Mouse (Mus musculus) induced T-regulatory cell, adult 2 months (primary cell): ENCODE measurements at regions not wholly inside any gene's neighbourhood (a gene's known extent, or its start where the extent isn't known, plus 50 kb on each side); places are given as distances from the start of the nearest gene placed in this dataset.
A peak's percentile ranks its signal among the peaks of the same experiment; 100 is the strongest.

Experiments
- DNase-seq: peaks from one replicate; pipeline ENCODE4 v3.0.0-alpha.2; 2012; ENCODE audit warnings: low read depth

DNA sequence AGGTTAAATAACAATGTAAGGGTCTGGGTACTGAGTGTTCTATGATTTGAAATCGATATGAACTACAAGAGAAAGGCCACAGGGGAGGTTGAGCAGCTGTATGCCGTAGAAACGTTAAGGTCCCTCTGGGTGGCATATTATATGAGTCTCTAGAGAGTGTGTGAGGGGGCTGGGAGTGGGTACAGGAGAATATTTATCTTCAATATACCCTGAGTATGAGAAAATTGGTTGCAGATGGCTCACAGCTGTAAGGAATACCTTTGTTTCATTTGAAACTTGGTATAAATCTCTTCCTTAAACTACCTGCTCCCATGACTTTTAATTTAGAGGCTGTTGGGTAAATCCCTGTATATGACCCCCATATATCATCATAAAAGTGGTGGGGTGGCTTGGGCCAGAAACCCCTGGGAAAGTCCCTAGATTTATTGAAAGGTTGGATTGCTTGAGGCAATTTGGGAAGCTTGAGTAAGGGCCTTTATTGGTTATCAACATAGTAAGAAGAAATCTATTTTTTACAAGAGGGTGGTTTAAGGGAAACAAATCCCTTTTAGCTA, 128.7 kb upstream of the Prkg2 start:
- DNase-seq: no peak

DNA sequence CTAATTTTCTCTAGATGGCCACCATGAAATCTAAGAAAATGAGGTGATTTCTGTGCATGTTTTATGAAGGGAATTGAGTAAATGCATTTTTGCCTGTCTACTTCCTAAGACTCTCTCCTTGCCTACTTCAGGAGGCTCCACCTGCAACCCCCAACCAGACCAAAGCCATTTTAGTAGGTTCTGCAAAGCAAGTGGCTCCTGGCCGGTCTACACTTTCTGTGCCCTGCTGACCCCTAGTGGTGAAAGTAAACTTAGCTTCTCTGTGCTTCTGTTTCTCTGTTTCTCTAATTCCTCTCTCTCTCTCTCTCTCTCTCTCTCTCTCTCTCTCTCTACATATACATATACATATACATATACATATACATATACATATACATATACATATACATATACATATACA, 120.8 kb upstream of the Prkg2 start:
- peak; percentile 10 for DNase-seq

DNA sequence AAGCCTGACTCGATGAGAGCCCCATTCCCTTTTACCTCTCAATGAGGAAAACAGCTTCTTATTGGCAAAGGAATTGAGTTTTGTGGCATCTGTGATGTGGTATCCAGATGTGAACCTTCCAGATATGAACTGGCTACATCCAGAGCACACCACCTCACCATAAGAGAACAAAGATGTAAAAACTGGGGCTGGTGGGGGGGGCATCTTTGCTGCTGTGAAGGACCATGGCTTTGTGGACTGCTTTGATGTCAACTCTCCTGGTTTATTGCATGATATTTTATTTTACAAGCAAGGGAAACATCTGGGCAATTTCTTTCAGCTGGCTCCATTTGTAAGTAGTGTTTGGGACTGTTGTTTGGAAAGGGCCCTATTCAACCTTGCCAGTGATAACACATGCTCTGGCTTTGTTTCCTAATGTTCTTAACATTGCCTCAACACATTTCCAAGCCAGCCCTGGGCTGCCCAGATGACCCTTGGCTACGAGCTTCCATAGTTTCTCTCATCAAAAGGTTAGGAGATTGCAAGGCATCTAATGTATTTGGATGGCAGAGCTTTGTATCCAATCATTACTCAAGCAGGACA, 116.2 kb upstream of the Prkg2 start:
- DNase-seq: no peak

DNA sequence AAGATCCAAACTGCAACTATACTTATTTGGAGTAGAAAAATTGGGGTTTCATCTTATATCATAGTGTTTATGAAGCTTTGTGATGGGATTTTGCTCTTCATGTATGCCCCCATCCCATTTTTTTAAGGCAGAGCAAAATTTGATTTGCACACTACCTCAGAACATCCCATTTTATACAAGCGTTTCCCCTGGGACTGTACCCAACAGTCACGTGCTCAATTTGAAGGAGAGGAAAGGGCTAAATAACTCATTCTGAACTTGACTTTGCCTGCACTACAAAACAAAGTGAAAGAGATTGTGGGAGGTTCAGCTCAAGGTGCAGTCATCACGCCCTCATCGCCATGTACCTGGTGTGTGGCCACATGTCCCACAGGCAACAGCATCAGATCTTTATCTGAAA, 115.1 kb upstream of the Prkg2 start:
- no peak for DNase-seq

DNA sequence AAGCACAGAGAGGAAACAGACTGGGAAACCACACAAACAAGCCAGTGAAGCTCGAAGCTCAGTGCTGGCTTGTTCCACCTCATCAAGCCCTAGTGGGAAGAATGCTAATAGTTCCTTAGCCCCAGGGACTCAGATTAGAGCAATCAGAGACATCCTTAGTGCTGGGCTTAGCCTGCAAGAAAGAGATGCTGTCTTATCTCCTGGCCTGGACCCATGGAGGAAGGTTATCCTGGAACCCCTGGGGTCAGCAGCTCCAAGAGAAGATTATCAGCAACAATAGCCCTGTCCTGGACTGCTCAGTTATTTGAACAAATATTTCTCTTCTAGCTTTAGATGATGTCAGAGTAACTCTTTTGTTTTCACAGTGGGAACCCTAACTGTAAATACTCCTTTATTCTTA, 112.8 kb upstream of the Prkg2 start:
- no peak for DNase-seq

DNA sequence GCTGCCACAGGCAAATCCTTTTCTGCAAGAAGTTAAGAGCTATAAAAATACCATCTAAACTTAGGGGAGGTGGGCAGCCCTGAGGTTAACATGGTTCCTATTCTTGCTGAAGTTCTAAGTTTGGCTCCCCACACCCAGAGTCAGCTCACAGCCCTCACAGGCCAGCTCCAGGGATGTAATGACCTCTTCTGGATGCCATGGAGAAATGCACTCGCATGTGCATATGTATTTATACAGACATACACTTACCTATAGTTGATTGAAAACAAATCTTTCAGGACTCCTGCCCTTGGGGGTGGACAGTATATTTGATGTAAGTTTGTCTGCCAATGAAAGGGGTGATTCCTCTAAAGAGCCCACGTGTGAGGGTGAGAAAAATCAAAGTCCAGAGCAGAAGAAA, 95.5 kb upstream of the Prkg2 start:
- DNase-seq: no peak

DNA sequence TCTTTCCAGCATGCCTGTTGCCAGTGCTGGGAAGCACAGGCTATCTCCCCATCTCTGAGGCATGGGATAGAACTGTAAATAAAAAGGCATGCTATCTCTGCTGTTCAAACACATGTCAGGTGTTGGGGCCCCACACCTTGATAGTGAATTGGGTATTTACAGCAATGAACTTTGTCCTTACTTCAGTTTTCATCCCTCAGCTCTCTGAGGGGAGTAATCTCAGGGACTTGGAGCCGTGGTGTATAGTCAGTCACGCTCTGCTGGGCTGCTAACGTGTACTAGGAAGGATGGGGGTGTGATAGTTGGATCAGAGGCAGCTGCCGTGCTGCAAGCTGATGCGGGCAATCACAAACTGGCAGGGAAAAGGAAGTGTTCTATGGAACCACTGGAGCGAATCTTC, 91.5 kb upstream of the Prkg2 start:
- DNase-seq: no peak

DNA sequence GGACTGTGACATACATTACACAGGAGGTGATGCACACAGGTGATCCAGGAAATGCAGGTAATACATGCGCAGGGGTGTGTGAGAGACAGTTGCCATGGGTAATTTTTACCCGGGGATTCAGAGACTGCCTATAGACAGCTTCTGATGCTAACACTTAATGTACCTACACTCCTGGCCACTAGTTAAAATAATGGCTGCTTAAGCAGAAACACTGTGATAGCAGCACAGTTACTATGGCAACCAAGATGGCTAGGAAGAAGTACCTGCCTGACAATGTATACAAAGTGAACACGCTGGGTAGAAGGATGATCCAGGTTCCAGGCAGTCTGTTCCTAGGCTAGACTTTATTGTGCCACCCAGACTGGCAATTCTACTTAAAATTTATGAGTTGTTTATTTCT, 88.3 kb upstream of the Prkg2 start:
- DNase-seq: no peak

DNA sequence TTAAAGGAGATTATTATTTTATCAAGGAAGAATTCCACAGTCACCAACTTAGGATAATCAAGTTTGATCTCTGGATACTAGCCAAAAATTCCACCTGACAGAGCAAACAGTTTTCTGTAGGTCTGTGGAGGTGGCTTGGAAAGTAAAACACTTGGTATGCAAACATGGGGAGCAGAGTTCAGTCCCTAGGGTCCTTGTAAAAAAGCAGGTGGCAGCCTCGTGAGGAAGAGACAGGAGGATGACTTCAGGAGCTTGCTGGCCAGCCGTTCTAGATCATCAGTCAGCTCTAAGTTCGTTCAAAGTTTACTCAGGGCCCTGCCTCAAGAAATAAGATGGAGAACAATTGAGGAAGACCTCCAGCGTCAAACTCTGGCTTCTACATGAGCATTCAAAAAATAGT, 74.6 kb upstream of the Prkg2 start:
- no peak for DNase-seq

DNA sequence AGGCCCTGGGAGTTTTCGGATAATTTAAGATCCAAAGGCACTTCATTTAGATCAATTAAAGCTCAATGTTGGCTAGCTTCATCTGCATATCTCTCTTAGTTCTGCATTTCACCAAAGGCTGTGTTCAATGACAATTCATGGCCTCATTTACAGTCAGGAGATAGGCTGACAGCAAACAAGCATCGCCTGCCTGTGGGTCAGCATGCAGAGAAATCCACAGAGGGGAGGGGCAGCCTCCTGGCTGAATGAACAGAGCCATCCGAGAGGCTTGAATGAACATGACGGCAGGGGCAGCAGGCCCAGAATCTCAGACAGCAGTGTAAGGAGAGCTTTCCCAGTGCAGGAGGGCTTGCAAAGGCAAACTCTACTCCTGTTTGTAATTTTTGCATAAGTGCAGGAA, 74.1 kb upstream of the Prkg2 start:
- no peak for DNase-seq

DNA sequence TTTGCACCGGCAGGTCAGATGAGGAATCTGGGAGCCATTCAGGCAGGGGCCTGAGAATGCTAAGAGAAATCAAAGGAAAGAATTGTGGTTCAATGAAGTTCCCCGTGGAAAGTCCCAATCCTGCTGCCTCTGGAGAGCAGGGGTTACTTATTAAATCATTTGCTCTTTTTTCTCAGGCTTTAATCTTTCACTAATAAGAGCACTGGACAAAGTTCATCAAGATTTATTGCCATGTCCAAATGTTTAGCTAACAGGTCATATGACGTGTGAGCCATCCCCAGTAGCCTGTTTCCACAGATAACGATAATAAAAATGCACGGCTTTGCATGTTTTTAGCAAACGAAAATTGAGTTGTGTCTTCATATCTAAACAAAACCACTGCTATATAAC, 62.6 kb upstream of the Prkg2 start:
- DNase-seq: no peak

DNA sequence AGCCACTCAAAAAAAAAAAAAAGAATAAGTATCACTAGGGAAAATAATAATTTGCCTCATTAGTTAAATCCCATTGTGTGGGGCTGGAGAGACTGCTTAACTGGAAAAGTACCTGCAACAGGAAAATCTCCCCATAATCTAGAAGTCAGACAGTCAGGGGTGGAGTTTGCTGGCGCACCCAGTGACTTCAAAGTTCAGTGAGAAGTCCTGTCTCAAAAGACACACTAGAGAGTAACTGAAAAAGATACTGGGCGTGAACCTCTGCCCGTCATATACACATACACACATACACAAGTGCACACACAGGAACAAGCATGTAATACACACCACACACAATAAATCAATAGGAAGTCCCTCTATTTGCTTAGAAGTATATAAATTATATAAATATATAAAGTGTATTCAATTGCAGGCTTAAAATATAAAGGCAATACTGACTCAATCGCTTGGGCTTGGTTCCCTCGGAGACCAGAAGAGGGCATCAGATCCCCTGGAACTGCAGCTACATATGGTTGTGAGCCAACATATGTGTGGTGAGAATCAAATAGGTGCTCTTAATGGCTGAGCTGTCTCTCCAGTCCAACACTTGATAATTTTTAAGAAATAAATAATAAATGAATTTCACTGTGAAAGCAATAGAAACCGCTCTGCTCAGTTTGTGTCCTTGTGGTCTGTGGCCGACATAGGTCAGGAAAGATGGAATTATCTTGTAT, 62.0 kb upstream of the Prkg2 start:
- DNase-seq: no peak
